Mouse (Mus musculus): ENCODE measurements around the gene Stoml1. TPM values are rescaled to one million over a fixed set of nuclear protein-coding genes. Genes with fewer than 3 reads are reported as not detected.

Stoml1 gene
- polyA plus RNA-seq (2015; fragmentation: Nextera tagmentation; extraction: Ambion mirVana) = 134 and 144 TPM in 2 replicates

DNA sequence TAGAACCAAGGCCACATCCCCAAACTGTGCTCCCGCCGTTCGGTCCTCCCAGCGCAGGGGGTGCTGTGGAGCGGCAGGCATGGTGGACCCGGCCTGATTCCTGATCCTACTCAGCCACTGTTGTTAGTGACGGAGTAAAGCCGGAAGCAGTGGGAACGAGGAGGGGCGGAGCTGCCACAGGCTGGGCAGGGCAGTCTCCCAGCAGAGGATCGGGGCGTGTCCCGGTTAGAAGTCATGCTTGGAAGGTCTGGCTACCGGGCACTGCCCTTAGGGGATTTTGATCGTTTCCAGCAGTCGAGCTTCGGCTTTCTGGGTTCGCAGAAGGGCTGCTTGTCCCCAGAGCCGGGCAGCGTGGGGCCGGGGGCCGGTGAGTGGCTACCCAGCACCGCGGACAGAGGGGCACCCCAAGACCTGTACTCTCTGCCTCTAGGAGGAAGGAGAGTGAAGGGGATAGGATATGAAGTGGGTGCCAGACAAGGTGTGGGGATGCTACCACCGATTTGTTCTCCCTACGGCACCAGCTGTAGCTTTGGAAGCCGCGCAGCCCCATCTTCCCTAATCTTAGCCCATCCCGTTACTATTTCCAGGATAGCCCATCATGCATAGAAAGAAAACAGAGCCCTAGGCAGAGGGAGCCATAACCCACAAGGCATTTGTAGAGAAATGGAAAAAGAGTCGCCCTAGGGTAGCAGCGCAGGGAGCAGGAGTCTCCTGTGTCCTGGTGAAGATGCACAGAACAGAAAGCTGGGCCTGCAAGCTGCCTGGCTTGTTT lies at the start of gene Stoml1:
Stoml1 (plus strand) TSS at position 132 of the 772 bp plus-strand sequence.
- peaks cover 8% of the 10 kb centered on the region; the same call in 1 of the 2 replicates for H3K36me3 ChIP-seq (ENCODE audit: control insufficient read depth, insufficient read depth, low read length)
- H3K4me3 ChIP-seq (ENCODE audit: low read depth, low read length) = peak within 1 kb of the TSS; percentile 46
- no peaks in the 10 kb centered on the region for H3K9me3 ChIP-seq (replicated peaks; ENCODE audit: control insufficient read depth, low read length, poor library complexity, severe bottlenecking)
- ATAC-seq = peak; percentile 96
- H3K4me2 ChIP-seq (ENCODE audit: low read length) = peak within 1 kb of the TSS; percentile 77
- peak within 1 kb of the TSS; percentile 8; the same call in 1 of the 2 replicates for H3K27ac ChIP-seq (ENCODE audit: low read length)
- no peaks in the 10 kb centered on the region for H3K27me3 ChIP-seq (ENCODE audit: control insufficient read depth, insufficient read depth, low read depth, low read length)
- H3K4me1 ChIP-seq (ENCODE audit: control insufficient read depth, insufficient read depth, low read length) = peaks cover 15% of the 10 kb centered on the region
- H3K9ac ChIP-seq (ENCODE audit: low read depth, low read length) = peak within 1 kb of the TSS; percentile 65
- under 1% methylated on average over 30 of the region's 31 CpGs for WGBS

DNA sequence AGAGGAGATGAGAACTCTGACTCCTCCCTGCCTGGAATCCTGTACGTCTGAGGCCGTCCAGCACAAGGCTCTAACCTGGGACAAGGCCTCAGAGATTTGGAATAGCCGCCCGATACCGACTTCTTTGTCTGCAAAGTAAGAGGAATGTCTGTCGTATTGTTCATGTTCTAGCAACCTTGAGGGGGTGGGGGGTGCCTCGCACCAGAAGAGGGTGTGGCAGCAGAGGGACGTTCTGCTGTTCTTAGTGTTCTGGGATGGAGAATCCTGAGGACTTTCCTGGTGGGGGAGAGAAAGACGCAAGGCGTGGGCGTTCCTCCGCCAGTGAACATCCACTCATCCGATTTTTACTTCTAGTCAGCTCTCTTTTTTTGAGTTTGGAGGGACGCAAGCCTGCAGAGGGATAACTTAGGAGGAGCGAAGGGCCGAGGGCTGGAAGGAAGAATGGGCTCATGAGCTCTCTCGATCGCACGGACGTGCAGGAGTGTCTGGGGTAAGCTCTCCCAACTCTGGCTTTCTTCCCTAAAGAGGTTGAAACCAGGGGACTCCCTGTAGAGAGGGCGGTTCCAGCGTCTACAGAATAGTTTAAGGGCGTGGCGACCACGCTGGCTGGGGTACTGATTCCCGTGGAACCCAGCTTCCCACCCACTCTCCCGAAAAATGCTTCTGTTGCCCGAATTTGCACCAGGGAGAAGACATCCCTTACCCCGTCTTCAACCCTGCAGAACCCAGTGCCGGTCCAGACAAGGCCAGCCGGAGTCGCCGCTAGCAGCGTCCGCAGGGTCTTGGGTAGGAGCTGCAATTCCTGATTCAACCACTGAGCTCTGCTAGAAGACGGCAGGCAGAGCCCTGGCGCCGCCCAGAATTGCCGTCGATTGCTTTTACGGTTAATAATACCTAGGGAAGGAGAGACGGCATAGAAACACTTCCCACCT lies 49.2 kb upstream of the Stoml1 start, which contains the start of the genes Islr and Islr2:
Islr (minus strand) TSS at position 791 of the 932 bp plus-strand sequence.
Islr2 (minus strand) TSS at position 804 of the 932 bp plus-strand sequence.
- no peaks in the 10 kb centered on the region for H3K9me3 ChIP-seq (replicated peaks; ENCODE audit: control insufficient read depth, low read length, poor library complexity, severe bottlenecking)
- H3K9ac ChIP-seq (ENCODE audit: low read depth, low read length) = peak within 1 kb of the TSS; percentile 62
- H3K36me3 ChIP-seq (ENCODE audit: control insufficient read depth, insufficient read depth, low read length) = no peaks in the 10 kb centered on the region
- H3K4me1 ChIP-seq (ENCODE audit: control insufficient read depth, insufficient read depth, low read length) = peaks cover 13% of the 10 kb centered on the region
- H3K27ac ChIP-seq (ENCODE audit: low read length) = peak within 1 kb of the TSS; percentile 76
- WGBS = 1% methylated on average over 42 of the region's 42 CpGs
- peak within 1 kb of the TSS; percentile 45 for H3K4me3 ChIP-seq (ENCODE audit: low read depth, low read length)
- peak; percentile 41 for ATAC-seq
- H3K27me3 ChIP-seq (ENCODE audit: control insufficient read depth, insufficient read depth, low read depth, low read length) = peaks cover 31% of the 10 kb centered on the region
- H3K4me2 ChIP-seq (ENCODE audit: low read length) = peak within 1 kb of the TSS; percentile 80

DNA sequence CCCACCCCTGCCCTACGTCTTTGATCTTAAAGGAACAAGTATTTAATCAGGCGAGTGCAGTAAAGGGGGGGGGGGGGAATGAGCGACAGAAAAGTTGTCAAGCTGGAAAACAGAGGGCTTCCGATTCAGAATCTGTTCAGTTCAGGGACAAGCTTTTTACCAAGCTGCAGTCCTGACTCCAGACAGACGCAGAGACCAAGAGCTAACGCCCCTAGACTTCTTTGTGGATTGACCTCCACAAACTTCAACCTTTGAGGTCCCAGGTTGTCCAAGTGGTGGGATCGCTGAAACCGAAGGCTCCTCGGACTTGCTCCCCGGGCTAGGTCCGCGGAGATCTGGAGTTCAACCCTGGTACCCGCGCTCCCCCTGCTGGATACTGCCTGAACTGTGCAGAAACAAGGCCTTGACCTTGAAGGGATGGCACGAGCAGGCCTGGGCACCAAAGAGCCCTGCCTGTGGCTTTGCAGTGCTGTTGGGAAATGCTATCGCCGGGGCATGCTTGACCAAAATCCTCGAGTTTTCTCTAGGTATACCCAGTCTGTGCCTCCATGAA lies 48.4 kb upstream of the Stoml1 start:
- Histone ChIP-seq H3K9ac (ENCODE audit: low read depth, low read length) (peak overlapping the region; percentile 62; the same call in 1 of the 2 replicates), H3K4me2 (ENCODE audit: low read length) (peak overlapping the region; percentile 80), H3K4me3 (ENCODE audit: low read depth, low read length) (peak overlapping the region; percentile 45), H3K9me3 (replicated peaks; ENCODE audit: control insufficient read depth, low read length, poor library complexity, severe bottlenecking) (no peaks in the 10 kb centered on the region), H3K36me3 (ENCODE audit: control insufficient read depth, insufficient read depth, low read length) (no peaks in the 10 kb centered on the region), H3K27me3 (ENCODE audit: control insufficient read depth, insufficient read depth, low read depth, low read length) (peaks cover 24% of the 10 kb centered on the region), H3K27ac (ENCODE audit: low read length) (peak overlapping the region; percentile 76), H3K4me1 (ENCODE audit: control insufficient read depth, insufficient read depth, low read length) (peaks cover 9% of the 10 kb centered on the region)
- ATAC-seq = peak; percentile 47; the same call in 1 of the 2 replicates
- WGBS = 4% methylated on average over 18 of the region's 18 CpGs

DNA sequence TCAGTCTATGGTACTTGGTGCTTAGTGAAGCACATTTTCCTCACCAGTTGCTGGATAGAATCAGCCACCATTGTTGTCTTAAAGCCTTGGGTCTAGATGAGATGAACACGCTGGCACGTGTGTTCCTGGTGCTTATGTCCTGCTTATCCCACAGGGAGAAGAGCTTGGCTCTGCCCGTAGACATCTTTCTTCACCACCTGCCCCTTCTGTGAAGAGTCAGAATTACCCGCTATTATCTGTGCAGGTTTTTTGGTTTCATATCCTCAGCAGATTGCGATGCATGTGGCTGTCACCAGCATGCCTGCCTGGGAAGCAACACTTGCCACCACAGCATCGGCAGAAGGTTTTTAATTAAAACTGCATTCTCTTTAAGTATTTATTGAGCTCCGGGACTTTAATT lies 47.0 kb upstream of the Stoml1 start:
- Histone ChIP-seq H3K9ac (ENCODE audit: low read depth, low read length) (0 out of 2 replicates have a peak overlapping the region, but pooled peaks have one; percentile 12), H3K9me3 (replicated peaks; ENCODE audit: control insufficient read depth, low read length, poor library complexity, severe bottlenecking) (no peaks in the 10 kb centered on the region), H3K4me2 (ENCODE audit: low read length) (peak overlapping the region; percentile 80; the same call in 1 of the 2 replicates), H3K36me3 (ENCODE audit: control insufficient read depth, insufficient read depth, low read length) (no peaks in the 10 kb centered on the region), H3K4me1 (ENCODE audit: control insufficient read depth, insufficient read depth, low read length) (peaks cover 9% of the 10 kb centered on the region), H3K27ac (ENCODE audit: low read length) (no peak overlapping the region), H3K4me3 (ENCODE audit: low read depth, low read length) (no peak overlapping the region), H3K27me3 (ENCODE audit: control insufficient read depth, insufficient read depth, low read depth, low read length) (peaks cover 13% of the 10 kb centered on the region)
- no peak for ATAC-seq
- WGBS = 62% methylated on average over 7 of the region's 7 CpGs

DNA sequence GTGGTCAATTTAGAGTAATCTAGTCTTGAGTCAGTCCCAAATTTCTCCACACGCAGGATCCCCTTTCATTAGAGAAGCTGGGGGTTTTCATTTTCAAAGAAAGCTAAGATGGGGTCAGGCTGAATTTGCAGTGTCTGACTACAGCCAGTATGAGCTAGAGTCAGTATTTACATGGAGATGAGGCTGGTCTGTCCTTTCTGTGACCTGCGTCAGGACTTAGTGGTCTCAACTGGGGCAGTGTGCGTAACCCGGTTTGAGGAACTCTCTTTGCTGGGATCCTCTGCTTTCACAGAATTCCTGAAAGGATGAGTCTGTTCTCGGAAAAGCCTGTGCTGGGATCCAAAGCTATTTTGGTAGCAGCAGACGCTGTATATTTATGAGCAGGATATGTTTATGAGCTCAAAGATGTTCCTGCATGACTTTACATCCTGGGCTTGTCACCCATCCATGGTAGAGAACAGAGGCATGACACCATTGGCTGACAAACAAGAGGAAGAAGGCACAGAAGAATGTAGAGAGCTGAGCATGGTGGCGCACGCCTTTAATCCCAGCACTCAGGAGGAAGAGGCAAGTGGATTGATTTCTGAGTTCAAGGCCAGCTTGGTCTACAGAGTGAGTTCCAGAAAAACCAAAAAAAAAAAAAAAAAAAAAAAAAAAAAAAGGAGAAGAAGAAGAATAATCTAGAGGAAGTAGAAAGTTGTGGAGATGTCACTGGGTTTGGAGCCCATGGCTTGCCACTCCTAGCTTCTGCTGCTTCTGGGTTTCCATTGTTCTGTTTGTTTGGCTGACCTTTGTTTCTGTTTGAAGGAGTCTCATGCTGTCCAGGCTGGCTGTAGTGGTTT lies 43.3 kb upstream of the Stoml1 start:
- WGBS = 82% methylated on average over 8 of the region's 8 CpGs
- Histone ChIP-seq H3K27ac (ENCODE audit: low read length) (no peak overlapping the region), H3K36me3 (ENCODE audit: control insufficient read depth, insufficient read depth, low read length) (no peaks in the 10 kb centered on the region), H3K27me3 (ENCODE audit: control insufficient read depth, insufficient read depth, low read depth, low read length) (no peaks in the 10 kb centered on the region), H3K9me3 (replicated peaks; ENCODE audit: control insufficient read depth, low read length, poor library complexity, severe bottlenecking) (no peaks in the 10 kb centered on the region), H3K4me2 (ENCODE audit: low read length) (no peak overlapping the region), H3K4me1 (ENCODE audit: control insufficient read depth, insufficient read depth, low read length) (0 out of 2 replicates have a peak, but pooled peaks cover 5% of the 10 kb centered on the region), H3K9ac (ENCODE audit: low read depth, low read length) (no peak overlapping the region), H3K4me3 (ENCODE audit: low read depth, low read length) (no peak overlapping the region)
- ATAC-seq = no peak

DNA sequence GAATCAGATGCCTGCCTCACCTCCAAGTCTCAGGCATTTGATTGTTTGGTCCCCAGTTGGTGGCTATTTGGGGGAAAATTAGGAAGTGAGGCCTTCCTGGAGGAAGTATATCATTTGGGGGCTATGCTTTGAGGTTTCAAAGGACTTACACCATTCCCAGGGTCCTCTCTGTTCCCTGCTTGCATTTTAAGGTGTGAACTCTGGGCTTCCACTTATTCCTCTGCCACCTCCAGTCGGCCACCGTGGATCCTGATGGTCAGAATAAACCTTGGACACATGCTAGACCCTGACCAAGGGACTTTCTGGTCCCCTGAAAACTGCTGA lies 42.7 kb upstream of the Stoml1 start:
- Histone ChIP-seq H3K36me3 (ENCODE audit: control insufficient read depth, insufficient read depth, low read length) (no peaks in the 10 kb centered on the region), H3K27ac (ENCODE audit: low read length) (no peak overlapping the region), H3K4me3 (ENCODE audit: low read depth, low read length) (no peak overlapping the region), H3K9me3 (replicated peaks; ENCODE audit: control insufficient read depth, low read length, poor library complexity, severe bottlenecking) (no peaks in the 10 kb centered on the region), H3K4me2 (ENCODE audit: low read length) (no peak overlapping the region), H3K4me1 (ENCODE audit: control insufficient read depth, insufficient read depth, low read length) (0 out of 2 replicates have a peak, but pooled peaks cover 6% of the 10 kb centered on the region), H3K9ac (ENCODE audit: low read depth, low read length) (no peak overlapping the region), H3K27me3 (ENCODE audit: control insufficient read depth, insufficient read depth, low read depth, low read length) (no peaks in the 10 kb centered on the region)
- ATAC-seq = no peak
- 89% methylated on average over 2 of the region's 2 CpGs for WGBS

DNA sequence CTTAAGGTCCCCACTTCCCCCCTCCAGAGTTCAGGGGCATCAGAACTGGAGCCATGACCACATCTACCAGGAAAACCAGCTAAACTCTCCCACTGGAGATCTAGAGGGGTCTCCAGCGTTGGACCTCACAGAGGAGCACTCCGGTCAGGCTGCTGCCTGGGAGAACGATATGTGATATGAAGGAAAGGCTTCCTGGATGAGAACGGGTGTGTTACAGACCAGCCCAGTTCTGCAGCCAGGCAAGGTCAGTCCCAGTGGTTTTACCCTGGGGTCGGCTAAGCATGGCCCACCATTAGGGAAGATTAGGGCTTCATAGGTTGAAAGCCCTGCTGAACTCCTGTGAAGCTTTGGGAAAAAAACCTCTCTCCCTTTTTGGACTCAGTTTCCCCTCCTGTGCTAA lies 39.6 kb upstream of the Stoml1 start:
- no peaks in the 10 kb centered on the region for H3K9me3 ChIP-seq (replicated peaks; ENCODE audit: control insufficient read depth, low read length, poor library complexity, severe bottlenecking)
- no peaks in the 10 kb centered on the region for H3K27me3 ChIP-seq (ENCODE audit: control insufficient read depth, insufficient read depth, low read depth, low read length)
- H3K36me3 ChIP-seq (ENCODE audit: control insufficient read depth, insufficient read depth, low read length) = no peaks in the 10 kb centered on the region
- peaks cover 6% of the 10 kb centered on the region; the same call in 1 of the 2 replicates for H3K4me1 ChIP-seq (ENCODE audit: control insufficient read depth, insufficient read depth, low read length)
- H3K9ac ChIP-seq (ENCODE audit: low read depth, low read length) = no peak overlapping the region
- no peak overlapping the region for H3K4me3 ChIP-seq (ENCODE audit: low read depth, low read length)
- WGBS = 67% methylated on average over 5 of the region's 5 CpGs
- no peak overlapping the region for H3K27ac ChIP-seq (ENCODE audit: low read length)
- no peak for ATAC-seq
- no peak overlapping the region for H3K4me2 ChIP-seq (ENCODE audit: low read length)

DNA sequence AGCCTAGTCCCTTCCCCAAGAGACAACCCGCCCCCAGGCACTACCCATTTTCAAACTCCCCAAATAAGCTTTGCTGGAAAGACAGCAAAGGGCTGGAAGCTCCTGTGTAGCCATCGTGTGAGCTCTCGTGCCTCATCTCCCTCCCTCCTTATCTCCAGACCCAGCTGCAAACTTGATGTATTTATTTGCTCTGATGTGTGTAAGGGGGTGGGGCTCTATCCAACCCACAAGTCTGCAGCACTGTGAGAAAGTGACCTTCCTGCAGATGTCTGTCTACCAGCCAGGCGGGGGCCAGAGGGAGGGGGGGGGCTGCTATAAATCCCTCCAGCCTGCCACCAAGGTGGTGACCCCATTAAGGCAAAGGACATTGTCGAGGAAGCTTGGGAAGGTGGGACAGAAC lies 39.1 kb upstream of the Stoml1 start:
- H3K4me1 ChIP-seq (ENCODE audit: control insufficient read depth, insufficient read depth, low read length) = peaks cover 6% of the 10 kb centered on the region; the same call in 1 of the 2 replicates
- H3K36me3 ChIP-seq (ENCODE audit: control insufficient read depth, insufficient read depth, low read length) = no peaks in the 10 kb centered on the region
- H3K27me3 ChIP-seq (ENCODE audit: control insufficient read depth, insufficient read depth, low read depth, low read length) = no peaks in the 10 kb centered on the region
- no peak overlapping the region for H3K4me3 ChIP-seq (ENCODE audit: low read depth, low read length)
- no peak for ATAC-seq
- H3K27ac ChIP-seq (ENCODE audit: low read length) = no peak overlapping the region
- no peak overlapping the region for H3K4me2 ChIP-seq (ENCODE audit: low read length)
- 27% methylated on average over 5 of the region's 5 CpGs for WGBS
- H3K9ac ChIP-seq (ENCODE audit: low read depth, low read length) = no peak overlapping the region
- no peaks in the 10 kb centered on the region for H3K9me3 ChIP-seq (replicated peaks; ENCODE audit: control insufficient read depth, low read length, poor library complexity, severe bottlenecking)
